Mouse (Mus musculus): Measurements from ENCODE around the gene Wnk2.

The Wnk2 gene

DNA sequence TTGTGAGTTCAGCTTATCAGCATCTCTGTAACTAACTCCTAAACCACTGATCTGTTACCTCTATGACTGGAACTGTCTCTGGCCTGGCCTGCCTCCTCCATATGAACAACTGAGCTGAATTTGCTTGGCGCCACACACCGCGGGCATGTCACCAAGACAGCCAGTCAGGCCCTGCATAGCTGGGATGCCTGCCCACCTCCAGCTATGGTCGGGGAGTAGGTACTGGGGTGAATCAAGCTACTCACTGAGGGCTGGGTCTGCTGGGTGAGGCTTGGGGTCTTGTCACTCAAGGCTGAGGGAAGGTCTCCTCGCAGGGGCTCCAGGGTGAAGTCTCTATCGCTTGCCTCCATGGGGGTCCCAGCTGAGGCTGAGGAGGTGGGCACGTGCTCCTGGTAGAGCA, 87.4 kb downstream of the Wnk2 start:
- in situ Hi-C loops (cut with MboI; ENCODE audit: unreplicated experiment in 2 of 2): no loop called here

DNA sequence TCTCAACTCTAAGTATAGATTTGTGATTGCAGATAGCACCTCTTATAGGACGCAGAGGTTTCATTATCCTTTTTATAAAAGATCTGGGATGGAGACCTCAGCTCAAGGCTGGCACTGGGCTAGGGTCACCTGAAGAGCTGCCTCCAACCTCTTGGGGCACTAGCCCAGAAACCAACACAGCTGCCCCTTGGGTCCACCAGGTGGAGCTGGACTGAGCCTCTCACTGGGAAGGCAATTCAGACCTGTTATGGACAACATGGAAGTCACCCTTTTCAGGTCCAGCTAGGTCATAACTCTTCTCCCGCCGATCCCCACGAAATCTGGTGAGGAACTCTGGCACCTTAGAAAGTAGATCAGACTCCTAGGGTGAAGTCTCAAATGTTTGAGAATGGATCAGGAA, 89.3 kb downstream of the Wnk2 start:
- in situ Hi-C loops (cut with MboI; ENCODE audit: unreplicated experiment in 2 of 2): loop anchor here in 1 of 2 experiments (10.0 kb wide), 1 partner anchor 116 kb away; no protein-coding TSS in a partner anchor

GRCm38 (mm10) chr13:49056304-49056703, 91.5 kb downstream of the Wnk2 start:
- in situ Hi-C loops (cut with MboI; ENCODE audit: unreplicated experiment in 2 of 2): loop anchor here in 1 of 2 experiments (10.0 kb wide), 1 partner anchor 118 kb away; no protein-coding TSS in a partner anchor

DNA sequence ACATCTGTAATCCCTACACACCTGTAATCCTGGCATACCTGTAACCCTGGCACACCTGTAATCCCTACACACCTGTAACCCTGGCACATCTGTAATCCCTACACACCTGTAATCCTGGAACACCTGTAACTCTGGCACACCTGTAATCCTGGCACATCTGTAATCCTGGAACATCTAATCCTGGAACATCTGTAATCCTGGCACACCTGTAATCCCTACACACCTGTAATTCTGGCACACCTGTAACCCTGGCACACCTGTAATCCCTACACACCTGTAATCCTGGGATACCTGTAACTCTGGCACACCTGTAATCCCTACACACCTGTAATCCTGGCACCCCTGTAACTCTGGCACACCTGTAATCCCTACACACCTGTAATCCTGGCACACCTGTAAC, 93.1 kb downstream of the Wnk2 start:
- in situ Hi-C loops (cut with MboI; ENCODE audit: unreplicated experiment in 2 of 2): loop anchor here in 1 of 2 experiments (10.0 kb wide), 1 partner anchor 120 kb away; no protein-coding TSS in a partner anchor

DNA sequence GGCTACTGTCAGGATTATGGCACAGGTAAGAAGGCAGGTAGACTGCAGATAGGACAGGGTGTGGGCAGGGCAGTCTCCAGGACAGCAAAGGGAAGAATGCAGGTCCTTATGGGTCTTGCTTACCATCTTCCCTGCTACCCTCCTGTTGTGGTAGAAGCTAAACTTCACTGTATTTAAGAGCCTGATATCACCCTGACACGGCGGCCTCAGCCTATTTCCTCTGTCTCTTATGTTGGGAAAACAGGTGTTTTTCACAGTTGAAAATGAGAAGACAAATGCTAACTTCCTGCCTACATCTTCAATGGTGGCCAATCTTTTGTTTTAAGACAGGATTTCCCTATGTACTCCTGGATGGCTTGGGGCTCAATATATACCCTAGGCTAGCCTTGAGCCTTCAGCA, 94.5 kb downstream of the Wnk2 start:
- in situ Hi-C loops (cut with MboI; ENCODE audit: unreplicated experiment in 2 of 2): loop anchor here in 1 of 2 experiments (10.0 kb wide), 1 partner anchor 121 kb away; no protein-coding TSS in a partner anchor

DNA sequence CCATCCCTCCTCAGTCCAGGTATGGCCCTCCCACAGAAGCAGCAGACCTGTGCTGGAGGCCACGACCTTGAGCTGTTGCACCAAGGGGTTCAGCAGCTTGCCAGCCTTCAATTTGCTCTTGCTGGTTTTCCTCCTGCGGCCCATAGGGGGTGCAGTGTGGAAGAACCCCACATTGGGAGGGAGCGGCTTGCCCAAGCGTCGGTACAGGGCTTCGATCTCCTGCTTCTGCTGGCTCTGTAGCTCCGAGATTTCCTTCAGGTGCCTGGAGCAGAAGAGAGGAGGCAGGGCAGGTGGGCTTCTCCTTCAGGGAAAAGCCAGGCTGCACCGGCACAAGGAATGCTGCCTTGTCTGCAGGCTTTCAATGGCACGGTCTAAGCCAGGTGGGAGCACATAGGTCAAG, 95.3 kb downstream of the Wnk2 start:
- in situ Hi-C loops (cut with MboI; ENCODE audit: unreplicated experiment in 2 of 2): loop anchor here in 1 of 2 experiments (10.0 kb wide), 1 partner anchor 122 kb away; no protein-coding TSS in a partner anchor

DNA sequence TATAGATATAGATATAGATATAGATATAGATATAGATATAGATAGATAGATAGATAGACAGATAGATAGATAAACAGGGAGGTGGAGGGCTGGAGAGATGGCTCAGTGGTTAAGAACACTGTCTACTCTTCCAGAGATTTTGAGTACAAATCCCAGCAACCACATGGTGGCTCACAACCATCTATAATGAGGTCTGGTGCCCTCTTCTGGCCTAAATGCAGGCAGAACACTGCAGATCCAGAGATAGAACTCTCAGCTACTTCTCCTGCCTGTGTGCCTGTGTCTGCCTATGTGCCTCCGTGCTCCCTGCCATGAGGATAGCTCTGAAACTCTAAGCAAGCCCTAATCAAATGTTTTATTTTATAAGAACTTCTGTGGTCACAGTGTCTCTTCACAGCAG, 100.4 kb downstream of the Wnk2 start:
- in situ Hi-C loops (cut with MboI; ENCODE audit: unreplicated experiment in 2 of 2): no loop called here

- in situ Hi-C loops (cut with MboI; ENCODE audit: unreplicated experiment in 2 of 2): no loop called here
Measured at GRCm38 (mm10) chr13:49044145-49044561, 103.7 kb downstream of the Wnk2 start.

DNA sequence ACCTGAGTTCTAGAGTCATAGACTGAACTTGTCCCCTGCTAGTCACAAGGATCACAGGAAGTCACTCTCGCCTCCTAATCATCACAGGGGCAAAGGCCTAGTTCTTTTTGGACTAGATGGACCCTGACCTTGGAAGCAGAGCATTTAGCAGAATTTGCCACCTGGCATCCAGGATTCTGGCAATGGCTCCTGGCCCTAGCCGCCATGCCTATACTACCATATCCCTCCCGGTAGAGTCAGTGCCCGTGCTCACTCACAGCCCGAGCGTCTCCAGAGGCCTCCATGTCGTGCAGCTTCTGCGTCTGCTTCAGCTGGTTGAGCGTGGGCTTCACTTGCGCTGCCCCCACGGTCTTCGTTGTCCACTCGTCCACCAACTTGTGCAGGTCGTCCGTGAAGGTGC, 105.4 kb downstream of the Wnk2 start:
- in situ Hi-C loops (cut with MboI; ENCODE audit: unreplicated experiment in 2 of 2): no loop called here

DNA sequence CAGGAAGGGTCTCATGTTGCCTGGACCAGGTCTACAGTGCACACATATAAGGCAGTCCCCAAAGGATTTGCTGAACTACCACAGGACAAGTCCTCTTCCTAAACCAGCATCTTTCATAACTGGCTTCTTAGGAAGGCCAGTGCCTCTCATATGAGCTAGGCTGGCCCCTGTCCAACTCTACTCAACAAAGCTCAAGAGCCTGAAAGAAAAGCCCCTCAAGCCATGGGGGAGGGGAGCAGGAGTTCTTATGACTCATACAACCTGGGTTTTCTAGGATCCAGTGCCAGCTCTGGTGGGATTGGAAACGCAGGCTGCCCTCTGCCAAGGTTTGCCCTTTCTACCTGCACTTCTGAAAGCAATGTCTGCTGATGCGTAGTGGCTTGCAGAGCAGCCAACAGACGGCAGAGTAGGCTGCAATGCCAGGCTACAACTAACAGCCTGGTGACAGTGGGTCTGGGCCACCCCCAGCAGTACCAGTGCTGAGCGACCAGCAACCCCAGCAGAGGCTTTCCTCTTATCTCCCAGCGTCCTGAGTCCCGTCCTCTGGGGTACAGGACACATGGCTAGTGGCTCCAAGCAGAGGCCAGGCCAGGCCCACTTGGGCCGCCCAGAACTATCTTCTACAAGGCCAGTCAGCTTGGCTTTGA, 110.8 kb downstream of the Wnk2 start:
- in situ Hi-C loops (cut with MboI; ENCODE audit: unreplicated experiment in 2 of 2): no loop called here

DNA sequence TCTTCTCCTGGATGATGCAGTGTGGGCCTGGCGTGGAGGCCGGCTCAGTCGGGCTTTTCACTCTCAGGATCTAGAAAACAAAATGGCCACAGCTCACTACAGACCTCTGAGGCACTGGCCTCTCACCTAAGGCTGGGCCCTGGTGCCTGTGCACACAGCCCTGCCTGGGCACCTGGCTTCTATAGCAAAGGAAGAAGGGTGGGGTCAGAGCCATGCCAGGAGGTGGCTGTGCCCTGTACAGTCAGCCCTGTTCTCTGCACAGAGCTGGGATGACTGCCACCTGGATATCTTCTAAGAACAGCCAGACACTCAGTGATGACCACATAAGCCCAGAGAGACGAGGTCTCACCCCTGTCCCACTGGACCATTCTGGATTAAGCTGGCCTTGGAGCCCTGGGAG, 111.4 kb downstream of the Wnk2 start:
- in situ Hi-C loops (cut with MboI; ENCODE audit: unreplicated experiment in 2 of 2): no loop called here

GRCm38 (mm10) chr13:49031029-49031428, 116.8 kb downstream of the Wnk2 start:
- in situ Hi-C loops (cut with MboI; ENCODE audit: unreplicated experiment in 2 of 2): no loop called here

- in situ Hi-C loops (cut with MboI; ENCODE audit: unreplicated experiment in 2 of 2): loop anchor here (10.0 kb wide), 1 partner anchor 374 kb away; no protein-coding TSS in a partner anchor
Measured at GRCm38 (mm10) chr13:49028757-49029539, 118.9 kb downstream of the Wnk2 start.

DNA sequence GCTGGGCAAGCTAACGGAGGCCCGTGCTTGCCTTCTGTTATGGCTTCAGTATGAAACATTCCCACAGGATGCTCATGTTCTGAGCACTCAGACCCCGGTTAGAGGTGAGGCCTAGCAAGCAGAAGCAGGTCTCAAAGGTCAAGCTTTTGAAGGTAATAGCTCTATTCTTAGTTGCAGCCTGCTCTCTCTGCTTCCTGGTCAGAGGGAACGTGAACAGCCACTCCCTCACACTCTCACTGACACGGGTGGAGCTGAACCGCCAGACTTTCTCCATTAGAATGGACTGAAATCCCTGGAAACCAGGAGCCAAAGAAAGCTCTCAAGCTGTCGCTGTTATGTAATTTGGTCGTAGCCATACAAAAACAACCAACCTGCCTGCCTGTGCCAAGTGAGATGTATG, 120.8 kb downstream of the Wnk2 start:
- in situ Hi-C loops (cut with MboI; ENCODE audit: unreplicated experiment in 2 of 2): loop anchor here (10.0 kb wide), 1 partner anchor 372 kb away; no protein-coding TSS in a partner anchor

GRCm38 (mm10) chr13:49025521-49025920, 122.3 kb downstream of the Wnk2 start:
- in situ Hi-C loops (cut with MboI; ENCODE audit: unreplicated experiment in 2 of 2): loop anchor here (10.0 kb wide), 1 partner anchor 371 kb away; no protein-coding TSS in a partner anchor

DNA sequence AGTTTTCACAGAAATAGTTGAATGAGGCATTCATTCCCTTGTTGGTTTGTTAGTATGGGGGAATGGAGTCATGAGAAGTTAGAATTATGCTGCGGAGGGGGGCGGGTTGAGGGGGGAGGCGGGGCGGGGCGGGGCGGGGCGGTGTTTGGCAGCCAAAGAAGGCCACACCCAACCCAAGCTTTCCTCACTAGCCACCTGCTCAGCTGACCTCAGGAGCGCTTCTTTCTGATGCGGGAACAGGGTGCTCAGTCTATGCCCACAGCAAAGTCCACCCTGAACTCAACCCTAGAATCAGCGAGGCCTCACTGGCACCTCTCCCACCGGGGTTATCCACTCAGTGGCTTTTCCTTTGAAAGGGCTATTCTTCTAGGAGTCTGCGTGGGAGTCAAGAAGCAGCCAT, 123.1 kb downstream of the Wnk2 start:
- in situ Hi-C loops (cut with MboI; ENCODE audit: unreplicated experiment in 2 of 2): loop anchor here (10.0 to 25.0 kb wide), 2 partner anchors 370 to 487 kb away; no protein-coding TSS in a partner anchor

- in situ Hi-C loops (cut with MboI; ENCODE audit: unreplicated experiment in 2 of 2): loop anchor here (10.0 to 25.0 kb wide), 2 partner anchors 367 to 484 kb away; no protein-coding TSS in a partner anchor
Measured at GRCm38 (mm10) chr13:49021693-49022092, 126.1 kb downstream of the Wnk2 start.

DNA sequence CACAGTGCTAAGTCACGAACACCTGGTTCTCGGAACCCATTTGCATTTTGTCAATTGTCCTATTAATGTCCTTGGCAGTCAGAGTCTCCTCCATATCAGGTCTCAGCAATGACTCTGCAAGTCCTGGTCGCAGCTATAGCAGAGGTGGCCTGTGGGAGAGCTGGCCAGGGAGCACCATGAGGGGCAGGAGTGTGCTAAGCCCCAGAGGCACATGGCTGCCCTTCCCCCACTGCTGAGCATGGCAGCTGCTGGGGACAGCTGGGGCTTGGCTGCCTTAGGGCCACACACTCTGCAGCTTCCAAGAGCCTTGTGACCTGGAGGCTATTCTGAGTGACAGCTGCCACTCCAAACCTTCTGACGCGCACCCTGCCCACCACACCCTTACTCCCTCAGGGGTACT, 127.7 kb downstream of the Wnk2 start:
- in situ Hi-C loops (cut with MboI; ENCODE audit: unreplicated experiment in 2 of 2): loop anchor here (10.0 to 25.0 kb wide), 2 partner anchors 365 to 483 kb away; no protein-coding TSS in a partner anchor

DNA sequence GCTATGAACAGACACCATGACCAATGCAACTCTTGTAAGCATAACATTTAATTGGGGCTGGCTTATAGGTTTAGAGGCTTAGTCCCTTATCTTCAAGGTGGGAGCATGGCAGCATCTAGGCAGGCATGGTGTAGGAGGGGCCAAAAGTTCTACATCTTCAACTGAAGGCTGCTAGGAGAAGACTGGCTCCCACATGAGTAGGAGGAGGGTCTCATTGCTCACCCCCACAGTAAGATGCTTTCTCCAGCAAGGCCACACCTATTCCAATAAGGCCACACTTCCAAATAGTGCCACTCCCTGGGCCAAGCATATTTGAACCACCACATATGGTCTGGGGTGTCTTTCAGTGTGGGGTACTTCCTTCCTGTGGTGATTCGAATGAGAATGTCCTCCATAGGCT, 130.4 kb downstream of the Wnk2 start:
- in situ Hi-C loops (cut with MboI; ENCODE audit: unreplicated experiment in 2 of 2): loop anchor here in 1 of 2 experiments (25.0 kb wide), 1 partner anchor 480 kb away; no protein-coding TSS in a partner anchor

GRCm38 (mm10) chr13:49016311-49016761, 131.5 kb downstream of the Wnk2 start:
- in situ Hi-C loops (cut with MboI; ENCODE audit: unreplicated experiment in 2 of 2): loop anchor here in 1 of 2 experiments (25.0 kb wide), 1 partner anchor 479 kb away; no protein-coding TSS in a partner anchor

Data from v-Abl transformed pro-B cells (cell line).